Mouse (Mus musculus): ENCODE results near the gene Itprip. TPM values are rescaled to one million over a fixed set of nuclear protein-coding genes. Genes with fewer than 3 reads are reported as not detected.

Gene Itprip
- polyA plus RNA-seq (2015; fragmentation: Nextera tagmentation; extraction: Ambion mirVana) = 2.4 and 2.8 TPM in 2 replicates

DNA sequence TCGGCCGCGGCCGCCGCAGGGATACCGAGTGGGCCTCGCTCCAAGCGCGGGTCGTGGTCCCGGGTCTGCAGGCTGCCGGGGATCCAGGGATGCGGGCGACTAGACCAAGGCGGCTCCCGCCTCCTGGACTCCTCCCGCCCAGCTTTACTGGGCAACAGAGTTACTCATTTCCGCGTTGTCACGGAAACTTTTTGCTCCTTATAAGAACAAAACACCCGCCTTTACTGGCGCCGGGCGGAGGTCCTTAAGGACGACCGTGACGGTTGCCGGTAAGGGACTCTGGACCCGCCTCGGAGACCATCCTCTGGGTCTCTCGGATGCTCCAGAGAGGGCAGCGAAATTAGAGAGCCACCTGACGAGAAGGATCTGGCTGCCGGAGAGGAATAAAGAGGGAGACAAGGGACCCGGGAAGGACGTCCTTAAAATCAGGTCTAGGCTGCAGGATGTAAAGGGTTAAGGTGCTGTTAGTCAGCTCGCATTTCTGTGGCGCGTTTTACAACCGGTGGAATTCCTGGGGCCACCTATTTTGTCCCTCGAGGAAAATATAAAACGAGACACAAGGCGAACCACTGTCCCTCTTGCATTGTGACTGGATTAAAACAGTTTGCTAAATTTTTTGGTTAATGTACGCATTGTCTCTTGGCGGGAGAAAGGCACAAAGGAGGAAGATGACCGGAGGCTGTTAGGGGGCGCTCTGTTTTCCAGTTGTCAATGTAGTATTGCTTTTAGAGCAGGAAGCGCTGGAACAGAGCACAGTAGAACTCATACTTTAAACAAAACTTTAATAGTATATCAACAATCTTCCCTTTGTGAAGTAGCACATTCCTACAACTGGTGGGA lies at the start of gene Itprip, which contains the start of gene Cfap43:
Itprip (minus strand) TSS at position 174 of the 840 bp plus-strand sequence.
Cfap43 (minus strand) TSS at position 162 of the 840 bp plus-strand sequence.
- peak; percentile 74 for DNase-seq
- no peaks in the 10 kb centered on the region for H3K9me3 ChIP-seq (ENCODE audit: low read length)
- peak; percentile 60 for TF ChIP-seq CTCF (IDR thresholded peaks at IDR 0.05; ENCODE audit: low read depth)
- peak; percentile 59 for TF ChIP-seq EP300 (IDR thresholded peaks at IDR 0.05; ENCODE audit: low read depth)
- H3K27me3 ChIP-seq (ENCODE audit: insufficient read depth, low read length) = no peaks in the 10 kb centered on the region
- peaks cover 11% of the 10 kb centered on the region; the same call in 1 of the 2 replicates for H3K4me1 ChIP-seq (ENCODE audit: insufficient read depth)
- WGBS (ENCODE audit: insufficient replicate concordance) = under 1% methylated on average over 48 of the region's 48 CpGs
- peak; percentile 80 for ATAC-seq
- peak within 1 kb of the TSS; percentile 88 for H3K27ac ChIP-seq (ENCODE audit: low read depth)
- H3K4me2 ChIP-seq (ENCODE audit: low read depth, low read length) = peak within 1 kb of the TSS; percentile 77
- peak within 1 kb of the TSS; percentile 66 for H3K4me3 ChIP-seq (ENCODE audit: low read depth, low read length)
- H3K36me3 ChIP-seq (replicated peaks; ENCODE audit: insufficient read depth, low read length) = no peaks in the 10 kb centered on the region
- H3K9ac ChIP-seq (replicated peaks) = peak within 1 kb of the TSS; percentile 76

GRCm38 (mm10) chr19:47958181-47958580 lies 39.1 kb upstream of the Itprip start:
- no peak overlapping the region for H3K4me3 ChIP-seq (ENCODE audit: low read depth, low read length)
- DNase-seq (no peak), ATAC-seq (no peak)
- no peaks in the 10 kb centered on the region for H3K4me1 ChIP-seq (ENCODE audit: insufficient read depth)
- WGBS (ENCODE audit: insufficient replicate concordance) = 79% methylated on average over 13 of the region's 13 CpGs
- H3K36me3 ChIP-seq (replicated peaks; ENCODE audit: insufficient read depth, low read length) = no peaks in the 10 kb centered on the region
- TF ChIP-seq CTCF (IDR thresholded peaks at IDR 0.05; ENCODE audit: low read depth) (no peak), EP300 (IDR thresholded peaks at IDR 0.05; ENCODE audit: low read depth) (no peak)
- no peak overlapping the region for H3K27ac ChIP-seq (ENCODE audit: low read depth)
- H3K27me3 ChIP-seq (ENCODE audit: insufficient read depth, low read length) = no peaks in the 10 kb centered on the region
- H3K9me3 ChIP-seq (ENCODE audit: low read length) = no peaks in the 10 kb centered on the region
- H3K4me2 ChIP-seq (ENCODE audit: low read depth, low read length) = no peak overlapping the region
- H3K9ac ChIP-seq (replicated peaks) = no peak overlapping the region

GRCm38 (mm10) chr19:47953169-47953568 lies 34.1 kb upstream of the Itprip start:
- ATAC-seq (no peak), DNase-seq (no peak)
- Histone ChIP-seq H3K4me1 (ENCODE audit: insufficient read depth) (no peaks in the 10 kb centered on the region), H3K4me2 (ENCODE audit: low read depth, low read length) (no peak overlapping the region), H3K27ac (ENCODE audit: low read depth) (no peak overlapping the region), H3K27me3 (ENCODE audit: insufficient read depth, low read length) (no peaks in the 10 kb centered on the region), H3K9ac (replicated peaks) (no peak overlapping the region), H3K4me3 (ENCODE audit: low read depth, low read length) (no peak overlapping the region), H3K36me3 (replicated peaks; ENCODE audit: insufficient read depth, low read length) (no peaks in the 10 kb centered on the region), H3K9me3 (ENCODE audit: low read length) (no peaks in the 10 kb centered on the region)
- 83% methylated on average over 9 of the region's 9 CpGs for WGBS (ENCODE audit: insufficient replicate concordance)
- no peak for TF ChIP-seq EP300 (IDR thresholded peaks at IDR 0.05; ENCODE audit: low read depth)
- TF ChIP-seq CTCF (IDR thresholded peaks at IDR 0.05; ENCODE audit: low read depth) = no peak

GRCm38 (mm10) chr19:47950946-47951345 lies 31.8 kb upstream of the Itprip start:
- DNase-seq = no peak
- H3K4me1 ChIP-seq (ENCODE audit: insufficient read depth) = no peaks in the 10 kb centered on the region
- no peaks in the 10 kb centered on the region for H3K36me3 ChIP-seq (replicated peaks; ENCODE audit: insufficient read depth, low read length)
- H3K9me3 ChIP-seq (ENCODE audit: low read length) = no peaks in the 10 kb centered on the region
- H3K27ac ChIP-seq (ENCODE audit: low read depth) = no peak overlapping the region
- no peak overlapping the region for H3K4me3 ChIP-seq (ENCODE audit: low read depth, low read length)
- no peak for ATAC-seq
- H3K9ac ChIP-seq (replicated peaks) = no peak overlapping the region
- TF ChIP-seq CTCF (IDR thresholded peaks at IDR 0.05; ENCODE audit: low read depth) (no peak), EP300 (IDR thresholded peaks at IDR 0.05; ENCODE audit: low read depth) (no peak)
- no peaks in the 10 kb centered on the region for H3K27me3 ChIP-seq (ENCODE audit: insufficient read depth, low read length)
- no peak overlapping the region for H3K4me2 ChIP-seq (ENCODE audit: low read depth, low read length)
- 76% methylated on average over 7 of the region's 7 CpGs for WGBS (ENCODE audit: insufficient replicate concordance)

GRCm38 (mm10) chr19:47946821-47947465 lies 27.8 kb upstream of the Itprip start:
- Histone ChIP-seq H3K27me3 (ENCODE audit: insufficient read depth, low read length) (no peaks in the 10 kb centered on the region), H3K4me3 (ENCODE audit: low read depth, low read length) (no peak overlapping the region), H3K27ac (ENCODE audit: low read depth) (no peak overlapping the region), H3K36me3 (replicated peaks; ENCODE audit: insufficient read depth, low read length) (no peaks in the 10 kb centered on the region), H3K4me2 (ENCODE audit: low read depth, low read length) (no peak overlapping the region), H3K9me3 (ENCODE audit: low read length) (no peaks in the 10 kb centered on the region), H3K9ac (replicated peaks) (no peak overlapping the region), H3K4me1 (ENCODE audit: insufficient read depth) (no peaks in the 10 kb centered on the region)
- ATAC-seq (no peak), DNase-seq (no peak)
- TF ChIP-seq CTCF (IDR thresholded peaks at IDR 0.05; ENCODE audit: low read depth) (no peak), EP300 (IDR thresholded peaks at IDR 0.05; ENCODE audit: low read depth) (no peak)
- 61% methylated on average over 23 of the region's 23 CpGs for WGBS (ENCODE audit: insufficient replicate concordance)

- Histone ChIP-seq H3K4me1 (ENCODE audit: insufficient read depth) (peaks cover 7% of the 10 kb centered on the region), H3K9me3 (ENCODE audit: low read length) (no peaks in the 10 kb centered on the region), H3K36me3 (replicated peaks; ENCODE audit: insufficient read depth, low read length) (no peaks in the 10 kb centered on the region), H3K4me3 (ENCODE audit: low read depth, low read length) (no peak overlapping the region), H3K27ac (ENCODE audit: low read depth) (no peak overlapping the region), H3K27me3 (ENCODE audit: insufficient read depth, low read length) (peaks cover 19% of the 10 kb centered on the region), H3K9ac (replicated peaks) (no peak overlapping the region), H3K4me2 (ENCODE audit: low read depth, low read length) (no peak overlapping the region)
- TF ChIP-seq CTCF (IDR thresholded peaks at IDR 0.05; ENCODE audit: low read depth) (no peak), EP300 (IDR thresholded peaks at IDR 0.05; ENCODE audit: low read depth) (no peak)
- 76% methylated on average over 6 of the region's 6 CpGs for WGBS (ENCODE audit: insufficient replicate concordance)
- ATAC-seq (no peak), DNase-seq (no peak)
These were observed 20.3 kb upstream of the Itprip start for GRCm38 (mm10) chr19:47939361-47939760.
